Mouse (Mus musculus) yolk sac, embryonic 10.5 days (tissue): ENCODE measurements around the gene Bend5.

ENCODE experiments used
- DNase-seq: peaks from one replicate; pipeline ENCODE4 v3.0.0-alpha.2; 2017; ENCODE audit warnings: low spot score

Bend5 gene

GRCm38 (mm10) chr4:111486187-111486586 is 71.4 kb downstream of the Bend5 start:
- no peak for DNase-seq

GRCm38 (mm10) chr4:111487233-111487843 is 72.5 kb downstream of the Bend5 start:
- DNase-seq, result no peak

- no peak for DNase-seq
Measured at GRCm38 (mm10) chr4:111493750-111494404, 79.1 kb downstream of the Bend5 start.

GRCm38 (mm10) chr4:111495949-111496348 is 81.1 kb downstream of the Bend5 start:
- DNase-seq, result no peak

GRCm38 (mm10) chr4:111498751-111499150 is 83.9 kb downstream of the Bend5 start:
- no peak for DNase-seq

GRCm38 (mm10) chr4:111501441-111501840 is 86.6 kb downstream of the Bend5 start:
- DNase-seq, result no peak

- no peak for DNase-seq
Measured at GRCm38 (mm10) chr4:111502965-111503727, 88.3 kb downstream of the Bend5 start.

GRCm38 (mm10) chr4:111504952-111505351 is 90.1 kb downstream of the Bend5 start:
- no peak for DNase-seq
